Mouse (Mus musculus): ENCODE measurements around the gene Atad3a.
"Not testable (repeated sequence)": the region's sequence is repeated elsewhere in the genome, so short reads cannot be mapped to it uniquely, and the experiment has no call there.

The Atad3a gene

DNA sequence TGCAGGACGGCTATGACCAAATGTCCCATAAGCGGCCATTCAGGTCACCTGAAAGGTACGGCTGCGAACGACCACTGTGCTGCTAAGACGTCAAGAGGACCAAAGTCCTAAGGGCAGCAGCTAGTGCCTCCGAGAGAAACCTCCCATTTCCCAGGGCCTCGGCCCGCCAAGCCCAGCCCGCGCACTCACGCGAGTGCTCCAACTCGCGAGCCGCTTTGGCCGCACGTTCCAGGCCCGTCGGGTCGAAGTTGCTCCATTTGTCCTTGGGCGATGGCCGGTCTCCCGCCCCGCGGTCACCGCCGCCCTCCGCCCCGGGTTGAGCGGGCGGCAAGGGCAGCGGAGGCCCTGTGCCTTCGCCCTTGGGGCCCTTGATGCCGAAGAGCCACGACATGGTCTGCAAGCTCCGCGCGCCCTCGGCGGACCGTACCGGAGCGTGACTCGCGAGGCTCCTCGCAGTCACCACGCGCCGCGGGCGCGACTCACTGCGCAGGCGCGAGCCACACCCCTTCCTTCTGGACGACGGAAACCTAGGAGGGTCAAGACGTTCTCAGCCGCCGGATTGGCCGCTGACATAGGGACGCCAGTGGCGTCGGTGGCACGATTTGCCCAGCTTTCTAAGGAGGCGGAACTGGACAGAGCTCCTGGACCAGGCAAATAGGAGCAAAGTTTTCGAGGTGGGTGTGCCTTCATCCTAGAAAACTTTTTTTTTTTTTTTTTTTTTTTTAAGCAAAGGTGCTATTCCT is at the start of gene Atad3a:
Gene Atad3a, minus strand, starts transcription at position 481 of the 743 bp plus-strand sequence.
- peak; percentile 99 for DNase-seq (ENCODE audit: low spot score)

DNA sequence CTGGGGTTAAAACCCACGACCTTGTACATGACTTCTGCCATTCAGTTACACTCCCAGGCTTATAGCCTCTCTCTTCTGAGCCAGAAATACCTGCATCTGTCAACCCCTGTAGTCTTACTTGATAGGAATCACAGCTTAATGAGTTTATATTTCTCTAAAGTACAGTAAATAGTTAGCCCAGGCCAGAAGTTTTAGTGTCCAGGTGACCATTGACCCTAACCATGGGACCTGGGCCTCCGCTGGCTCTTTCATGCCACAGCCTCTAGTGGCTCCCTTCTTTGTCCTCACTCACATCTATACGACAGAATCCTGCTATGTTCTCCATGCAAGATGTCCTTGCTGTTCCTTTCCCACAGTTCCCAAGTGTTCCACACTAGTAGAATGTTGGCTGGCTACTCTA is 46.9 kb upstream of the Atad3a start:
- DNase-seq (ENCODE audit: low spot score) = no peak

DNA sequence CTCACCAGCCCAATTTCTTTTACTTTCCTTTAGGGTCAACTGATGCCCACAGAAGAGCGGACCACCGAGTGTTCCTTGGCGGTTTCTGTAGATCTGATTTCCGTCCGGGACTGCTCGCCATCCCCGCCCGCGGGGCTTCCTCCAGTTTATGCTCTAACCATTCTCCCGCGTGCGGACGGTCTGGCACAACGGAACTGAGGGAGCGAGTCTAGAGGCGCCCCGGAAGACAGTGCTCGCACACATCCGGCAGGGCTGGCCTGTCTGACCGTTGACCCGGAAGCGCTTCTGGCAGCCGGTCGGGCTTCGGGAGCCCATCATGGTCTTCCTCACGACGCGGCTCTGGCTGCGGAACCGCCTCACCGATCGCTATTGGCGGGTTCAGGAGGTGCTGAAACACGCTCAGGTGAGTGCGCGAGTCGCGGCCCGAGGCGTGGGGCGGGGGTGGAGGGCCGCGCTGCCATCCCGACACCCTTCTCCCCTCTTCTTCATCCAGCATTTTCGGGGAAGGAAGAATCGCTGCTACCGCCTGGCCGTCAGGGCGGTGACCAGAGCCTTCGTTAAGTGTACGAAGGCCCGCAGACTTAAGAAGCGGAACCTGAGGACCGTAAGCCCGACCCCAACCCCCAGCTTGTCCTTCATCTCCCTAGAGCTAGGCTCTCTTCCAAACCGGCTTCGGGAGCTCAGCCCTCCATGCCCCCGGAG is 42.6 kb upstream of the Atad3a start:
- peak; percentile 98 for DNase-seq (ENCODE audit: low spot score)

DNA sequence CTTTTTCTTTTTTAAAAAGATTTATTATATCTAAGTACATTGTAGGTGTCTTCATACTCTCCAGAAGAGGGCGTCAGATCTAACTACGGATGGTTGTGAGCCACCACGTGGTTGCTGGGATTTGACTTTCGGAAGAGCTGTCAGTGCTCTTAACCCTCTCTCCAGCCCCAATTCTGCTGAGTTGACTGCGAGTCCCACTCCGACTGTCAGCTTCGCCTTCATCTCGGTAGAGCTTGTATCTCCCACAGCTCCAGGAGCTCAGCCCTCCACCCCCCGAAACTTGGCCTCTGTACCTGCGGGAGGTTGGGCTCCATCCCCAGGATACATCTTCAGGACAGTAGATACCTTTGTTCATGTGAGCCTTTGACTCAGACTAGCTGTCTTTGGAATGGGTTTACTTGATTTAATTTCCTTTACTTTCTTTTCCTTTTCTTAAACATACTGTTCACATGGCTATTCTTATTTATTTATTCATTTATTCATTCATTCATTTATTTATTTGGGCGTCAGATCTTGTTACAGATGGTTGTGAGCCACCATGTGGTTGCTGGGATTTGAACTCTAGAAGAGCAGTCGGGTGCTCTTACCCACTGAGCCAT is 41.9 kb upstream of the Atad3a start, which contains the start of gene Mrpl20:
Gene Mrpl20, plus strand, starts transcription at position 138 of the 599 bp plus-strand sequence.
- DNase-seq (ENCODE audit: low spot score) = peak; percentile 30

DNA sequence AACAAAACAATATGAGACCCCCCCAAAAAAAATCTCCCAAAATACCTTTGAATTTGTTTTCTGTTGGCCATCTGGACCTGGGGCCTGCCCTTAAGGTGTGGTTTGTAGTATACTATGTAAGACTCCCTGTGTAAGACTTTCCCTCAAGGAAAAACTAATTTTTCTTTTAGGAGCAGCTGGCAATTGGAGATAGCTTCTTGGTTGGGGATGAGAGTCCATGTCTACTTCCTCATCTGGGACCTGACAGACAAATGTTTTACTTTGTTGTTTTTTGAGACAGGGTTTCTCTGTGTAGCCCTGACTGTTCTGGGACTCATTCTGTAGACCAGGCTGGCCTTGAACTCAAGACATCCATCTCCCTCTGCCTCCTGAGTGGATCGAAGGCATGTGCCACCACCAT is 41.2 kb upstream of the Atad3a start:
- no peak for DNase-seq (ENCODE audit: low spot score)

DNA sequence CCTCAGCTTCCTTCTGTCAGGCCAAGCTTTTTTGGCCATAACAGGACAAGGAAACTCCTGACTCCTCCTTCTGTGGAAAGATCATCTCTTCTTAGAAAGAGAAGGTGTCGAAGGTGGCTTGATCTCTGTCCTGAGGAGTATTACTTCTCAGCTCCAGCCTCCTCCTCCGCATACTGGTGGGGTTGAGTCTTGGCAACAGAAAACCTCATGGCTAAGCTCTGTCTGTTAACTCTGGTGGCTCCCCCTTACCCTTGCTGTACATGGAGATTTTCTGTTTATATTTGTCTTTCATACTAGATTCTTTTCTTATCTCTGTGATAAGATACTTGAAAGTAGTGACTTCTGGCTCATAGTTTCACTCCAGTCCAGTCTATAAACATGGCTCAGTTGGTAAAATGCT is 32.8 kb upstream of the Atad3a start:
- DNase-seq (ENCODE audit: low spot score) = no peak

DNA sequence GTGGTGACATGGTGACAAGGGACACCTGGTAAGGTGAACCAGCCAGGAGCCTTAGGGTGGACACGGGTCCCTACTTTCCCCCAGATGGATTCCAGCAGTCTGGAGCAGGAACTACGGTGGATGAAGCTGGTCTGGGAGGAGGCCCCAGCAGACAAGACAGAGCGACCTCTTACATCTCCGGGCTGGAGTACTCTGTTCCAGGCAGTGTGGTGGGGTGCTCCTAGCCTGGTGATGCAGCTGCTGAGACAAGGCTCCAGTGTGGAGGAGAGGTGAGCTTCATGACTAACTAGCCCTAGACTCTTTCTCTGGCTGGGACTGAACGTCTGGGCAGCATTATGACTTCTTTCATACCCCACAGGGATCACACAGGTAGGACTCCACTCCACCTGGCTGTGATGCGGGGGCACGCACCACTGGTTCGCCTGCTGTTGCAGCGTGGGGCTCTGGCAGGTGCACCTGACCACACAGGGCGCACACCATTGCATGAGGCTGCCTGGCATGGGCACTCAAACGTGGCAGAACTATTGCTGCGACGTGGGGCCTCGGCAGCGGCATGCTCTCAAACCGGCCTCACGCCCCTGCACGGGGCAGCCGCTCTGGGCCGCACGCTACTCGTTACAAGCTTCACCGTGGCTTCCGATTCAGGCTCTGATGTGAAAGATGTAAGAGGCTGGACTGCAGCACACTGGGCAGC is 30.5 kb upstream of the Atad3a start:
- no peak for DNase-seq (ENCODE audit: low spot score)

DNA sequence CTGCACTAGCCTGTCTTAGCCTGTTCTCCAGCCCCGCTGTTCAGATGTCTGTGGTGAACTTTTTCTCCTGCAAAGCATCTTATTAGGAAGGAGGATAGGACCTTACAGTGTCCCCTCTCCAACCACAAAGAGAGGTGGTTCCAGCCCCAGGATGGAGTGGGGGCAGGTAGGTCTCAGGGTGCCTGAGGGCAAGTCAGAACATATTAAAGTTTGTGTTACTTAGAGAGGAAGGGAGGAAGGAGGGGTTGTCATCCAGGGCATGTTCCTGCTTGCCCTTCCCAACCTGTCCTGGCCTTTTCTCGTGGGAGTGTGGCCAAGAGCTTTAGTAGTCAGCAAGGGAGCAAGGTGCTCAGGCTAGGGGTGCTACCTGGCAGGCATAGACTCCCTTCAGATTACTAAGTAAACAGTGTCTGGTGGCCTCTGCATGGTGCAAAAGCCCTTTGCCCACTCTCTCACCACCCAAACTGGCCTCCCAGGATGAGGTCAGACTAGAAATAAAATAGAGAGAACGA is 29.8 kb upstream of the Atad3a start:
- DNase-seq (ENCODE audit: low spot score) = no peak

DNA sequence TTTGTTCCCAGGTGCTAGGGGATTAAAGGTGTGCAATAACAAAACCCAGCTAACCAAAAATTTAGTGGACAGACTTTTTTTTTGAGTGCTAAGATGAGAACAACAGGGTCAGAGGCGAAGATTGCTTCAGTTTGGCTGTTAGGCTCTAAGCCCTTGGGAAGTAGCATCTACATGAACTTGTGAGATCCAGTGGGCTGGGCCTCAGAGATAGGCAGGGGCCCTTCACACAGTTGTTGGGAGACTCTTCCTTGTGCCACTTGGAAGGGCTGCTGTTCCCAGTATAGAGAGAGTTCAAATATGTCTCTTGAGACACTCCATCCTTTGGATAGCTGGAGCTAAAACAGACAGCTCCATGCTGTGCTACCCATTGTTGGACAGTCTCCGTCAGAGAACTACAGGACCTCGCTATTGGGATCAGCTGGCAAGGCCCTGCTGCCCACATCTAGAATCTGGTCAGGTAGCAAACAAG is 29.2 kb upstream of the Atad3a start, which contains the start of gene Ankrd65:
Gene Ankrd65, plus strand, starts transcription at position 419 of the 469 bp plus-strand sequence.
- no peak for DNase-seq (ENCODE audit: low spot score)

DNA sequence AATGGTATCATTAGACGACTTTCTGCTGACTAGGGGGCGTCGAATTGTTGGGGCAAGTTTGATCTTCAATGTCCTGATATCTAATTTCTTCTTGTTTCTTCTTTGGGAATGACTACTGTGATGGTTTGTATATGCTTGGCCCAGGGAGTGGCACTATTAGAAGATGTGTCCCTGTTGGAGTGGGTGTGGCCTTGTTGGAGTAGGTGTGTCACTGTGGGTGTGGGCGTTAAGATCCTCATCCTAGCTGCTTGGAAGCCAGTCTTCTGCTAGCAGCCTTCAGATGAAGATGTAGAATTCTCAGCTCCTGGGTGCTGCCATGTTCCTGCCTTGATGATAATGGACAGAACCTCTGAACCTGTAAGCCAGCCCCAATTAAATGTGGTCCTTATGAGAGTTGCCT is 27.9 kb upstream of the Atad3a start:
- DNase-seq (ENCODE audit: low spot score) = not testable (repeated sequence)

DNA sequence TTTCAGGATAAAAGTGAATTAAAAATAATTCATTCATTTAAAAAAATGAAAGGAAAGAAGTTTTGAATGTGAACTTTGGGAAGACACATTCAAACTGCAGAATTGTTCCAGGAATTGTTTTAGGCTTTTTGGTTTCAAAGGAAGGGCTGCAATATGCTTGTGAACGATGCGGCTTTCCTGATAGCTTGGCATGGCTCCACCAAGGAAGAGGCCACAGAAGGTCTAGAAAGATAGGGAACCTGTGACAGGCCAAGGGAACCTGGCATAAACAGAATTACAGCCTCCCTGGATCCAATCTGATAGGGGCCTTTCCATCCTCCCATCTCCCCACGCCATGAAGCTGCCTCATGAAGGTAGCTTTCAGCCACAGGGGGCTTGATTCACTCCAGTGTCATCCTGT is 27.4 kb upstream of the Atad3a start:
- DNase-seq (ENCODE audit: low spot score) = no peak

DNA sequence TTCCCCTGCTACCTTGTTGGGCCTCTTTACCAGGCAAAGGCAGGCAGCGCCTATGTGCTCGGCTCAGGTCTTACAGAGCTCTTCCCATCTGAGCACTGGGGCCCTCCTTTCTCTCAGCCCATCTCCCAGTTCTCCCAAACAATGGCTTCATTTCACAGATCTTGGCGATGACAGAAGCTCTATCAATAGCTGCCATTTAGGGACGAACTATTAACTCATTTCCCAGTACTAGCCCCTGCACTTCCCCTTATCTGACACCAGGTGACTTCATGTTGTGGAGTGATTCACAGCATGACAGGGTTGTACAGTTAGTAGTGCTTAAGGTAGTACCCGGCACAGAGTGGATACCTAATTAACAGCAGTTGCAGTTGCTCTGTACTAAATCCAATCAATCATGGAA is 24.9 kb upstream of the Atad3a start, which contains the start of gene Tmem88b:
Gene Tmem88b, minus strand, starts transcription at position 56 of the 400 bp plus-strand sequence.
- no peak for DNase-seq (ENCODE audit: low spot score)

DNA sequence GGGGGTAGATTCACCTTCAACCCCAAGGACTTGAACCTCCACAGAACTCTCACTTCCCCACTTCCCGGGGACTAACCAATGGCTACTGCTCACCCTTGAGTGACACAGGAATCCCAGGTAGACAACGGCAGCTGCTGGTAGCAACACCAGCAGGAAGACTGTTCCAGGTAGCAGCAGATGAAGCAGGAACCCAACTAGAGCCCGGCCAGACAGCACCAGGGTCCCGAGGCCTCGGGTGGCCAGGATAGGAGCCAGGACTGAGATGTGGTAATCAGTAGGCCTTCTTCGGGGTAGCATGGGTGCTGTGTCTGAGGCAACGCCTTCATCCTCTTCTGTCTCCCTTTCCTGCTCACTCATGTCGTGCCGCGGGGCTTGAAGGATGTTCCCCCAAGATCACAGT is 24.4 kb upstream of the Atad3a start:
- DNase-seq (ENCODE audit: low spot score) = no peak

DNA sequence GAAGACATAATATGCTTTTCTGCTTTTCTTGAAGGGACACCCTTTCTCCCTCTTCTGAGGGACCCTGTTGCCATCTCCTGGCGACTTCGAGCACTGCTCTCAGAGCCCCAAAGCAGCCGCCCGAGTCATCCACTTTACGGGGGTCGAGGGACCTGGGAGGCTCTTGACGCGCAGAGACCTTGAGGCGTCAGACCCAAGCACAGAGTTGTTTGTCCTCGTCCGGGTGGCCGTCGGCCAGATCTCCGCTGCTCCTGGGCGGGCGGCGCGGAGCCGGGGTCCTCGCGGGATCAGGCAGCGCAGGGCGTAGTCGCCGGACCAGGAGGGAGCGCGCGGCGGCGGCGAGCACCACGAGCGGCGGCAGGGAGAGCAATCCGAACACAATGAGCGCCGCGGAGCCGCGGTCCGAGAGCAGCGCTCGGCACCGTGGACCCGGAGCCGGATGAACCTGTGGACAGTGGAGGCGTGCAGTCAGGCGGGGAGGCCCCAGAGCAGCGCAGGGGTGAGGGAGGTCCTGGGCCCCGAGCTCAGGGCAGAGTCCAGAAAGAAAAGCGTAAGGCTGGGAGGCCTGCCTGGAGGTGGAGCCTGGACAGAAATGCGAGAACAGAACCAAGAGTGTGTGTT is 23.3 kb upstream of the Atad3a start:
- peak; percentile 83 for DNase-seq (ENCODE audit: low spot score)

DNA sequence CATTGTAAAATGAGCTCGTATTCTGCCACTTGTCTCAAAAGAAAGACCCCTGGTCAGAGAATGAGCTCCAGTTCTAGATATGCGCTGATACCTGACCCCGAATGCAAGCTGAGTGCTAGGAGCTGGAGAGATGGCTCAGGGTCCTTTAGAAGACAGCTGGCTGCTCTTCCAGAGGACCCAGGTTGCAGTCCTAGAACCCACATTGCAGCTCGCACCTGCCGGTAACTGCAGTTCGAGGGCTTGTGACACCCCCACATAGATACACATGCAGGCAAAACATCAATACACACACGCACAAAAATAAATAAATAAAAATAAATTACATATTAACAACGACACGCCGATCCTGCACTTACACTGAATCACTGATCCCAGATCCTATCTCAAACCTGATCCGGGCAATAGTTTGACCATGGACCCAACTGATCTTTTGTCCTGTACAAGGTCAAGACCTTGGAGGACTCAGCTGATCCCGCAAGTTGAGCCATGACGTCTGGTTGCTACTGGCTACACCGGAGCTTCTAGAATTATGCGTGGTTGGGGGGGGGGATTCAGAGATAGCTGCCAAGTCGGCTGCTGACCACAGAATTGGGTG is 22.7 kb upstream of the Atad3a start:
- no peak for DNase-seq (ENCODE audit: low spot score)

DNA sequence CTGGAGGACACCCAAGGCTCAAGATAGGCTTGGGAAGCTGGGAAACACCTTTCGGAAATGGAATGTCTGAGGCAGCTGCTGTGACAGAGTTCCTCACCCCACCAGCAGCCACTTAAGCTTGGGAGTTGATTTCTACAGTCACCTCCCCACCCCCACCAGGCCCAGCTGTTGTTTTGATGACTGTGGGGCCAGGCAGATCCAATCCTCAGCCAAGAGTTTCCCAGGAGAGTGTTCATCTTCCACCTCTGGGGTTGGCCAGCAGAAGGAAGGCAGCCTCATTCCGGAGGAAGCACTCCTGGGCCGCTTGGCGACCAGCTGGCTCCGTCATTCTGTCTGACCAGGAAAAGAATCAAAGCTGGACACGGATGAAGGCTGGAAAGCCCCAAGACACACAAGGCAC is 20.0 kb upstream of the Atad3a start:
- DNase-seq (ENCODE audit: low spot score) = peak; percentile 42

DNA sequence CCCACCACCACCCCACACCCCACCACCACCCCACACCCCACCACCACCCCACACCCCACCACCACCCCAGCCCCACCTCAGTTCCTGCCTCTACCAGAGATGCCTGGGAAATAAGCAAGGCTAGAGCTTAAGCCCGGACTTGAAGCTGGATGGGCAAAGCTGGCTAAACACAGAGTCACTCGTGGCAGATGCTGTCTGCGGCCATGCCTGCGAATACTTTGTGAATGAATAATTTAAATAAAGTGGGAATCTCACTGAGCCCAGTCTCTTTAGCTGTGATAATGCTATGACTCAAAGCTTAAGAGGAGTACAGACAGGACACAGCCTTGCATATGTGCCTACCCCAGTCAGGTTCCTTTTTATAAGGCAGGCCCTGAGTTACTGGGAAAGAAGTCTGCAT is 18.6 kb upstream of the Atad3a start:
- DNase-seq (ENCODE audit: low spot score) = no peak

DNA sequence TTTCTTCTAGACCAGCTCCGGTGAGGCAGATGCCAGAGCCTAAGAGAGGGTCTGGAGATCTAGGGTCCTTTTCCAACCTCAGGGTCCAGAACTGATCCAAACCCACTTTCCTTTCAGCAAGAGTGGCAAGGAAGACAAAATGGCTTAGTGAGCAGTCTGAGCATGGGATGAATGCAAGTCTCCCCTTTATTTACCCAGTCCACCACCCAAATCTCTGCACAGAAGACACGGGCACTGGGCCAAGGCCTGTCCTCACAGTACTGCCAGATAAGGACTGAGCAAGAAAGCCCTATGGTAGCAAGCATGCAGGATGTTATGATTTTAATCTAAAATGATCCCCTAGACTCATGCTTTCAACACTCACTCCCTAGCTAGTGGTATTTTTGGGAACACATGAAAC is 16.9 kb upstream of the Atad3a start:
- DNase-seq (ENCODE audit: low spot score) = no peak

DNA sequence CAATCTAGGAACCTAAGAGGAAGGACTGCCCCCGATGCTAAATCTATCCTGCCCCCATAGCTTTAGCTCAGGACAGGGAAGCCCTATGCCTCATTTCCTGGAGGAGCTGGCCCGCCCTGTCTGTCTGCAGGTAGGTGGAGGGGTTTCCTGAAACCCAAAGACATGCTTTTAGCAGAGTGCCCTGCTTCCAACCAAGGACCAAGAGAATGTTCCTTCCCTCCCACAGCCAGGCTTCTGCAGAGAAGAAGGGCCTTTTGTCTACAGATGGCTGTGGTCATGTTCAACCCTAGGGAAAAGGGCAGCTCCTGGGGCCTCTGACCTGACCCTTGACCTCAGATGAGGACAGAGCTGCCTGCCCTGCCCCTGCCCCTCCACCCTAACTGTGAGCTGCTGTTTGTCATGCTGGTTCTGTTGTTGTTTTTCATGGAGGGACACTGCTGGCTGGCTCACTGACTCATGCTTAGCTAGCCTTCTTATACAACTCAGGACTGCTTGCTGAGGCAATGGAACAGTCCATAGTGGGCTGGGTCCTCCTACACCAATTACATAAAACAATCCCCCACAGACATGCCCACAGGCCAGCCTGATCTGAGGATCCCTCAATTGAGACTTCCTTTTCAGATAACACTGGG is 15.9 kb upstream of the Atad3a start:
- no peak for DNase-seq (ENCODE audit: low spot score)

DNA sequence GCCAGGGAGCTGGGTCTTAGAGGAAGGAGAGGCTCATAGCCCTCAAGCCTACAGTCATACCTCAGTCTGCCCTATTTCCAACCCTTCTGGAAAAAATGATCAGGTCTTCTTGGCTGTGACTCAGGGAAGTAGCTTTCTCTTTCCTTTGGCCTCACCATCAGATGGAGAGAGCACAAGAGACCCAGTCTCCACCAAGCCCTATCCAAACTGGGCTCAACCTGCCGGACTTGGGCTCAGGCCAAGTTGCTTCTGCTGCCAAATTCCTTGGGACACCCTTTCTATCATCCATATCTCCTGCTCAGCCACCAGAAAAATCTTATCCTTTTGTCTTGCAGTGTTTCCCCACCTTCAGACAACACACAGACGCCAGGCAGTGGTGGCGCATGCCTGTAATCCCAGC is 15.0 kb upstream of the Atad3a start:
- DNase-seq (ENCODE audit: low spot score) = no peak
